18 mouse cellular contexts compared by ENCODE assay signal in genomic region chr1:92805836-92806235, GRCm38 (mm10).
"Had no signal": no experiment of that assay in that cellular context is flagged by ENCODE, and none has a peak within 500 bp of the region (broad histone marks: within the 10 kb centered on the region; RNA-seq: fewer than 3 reads in every experiment).

No protein-coding gene starts in this region.

- H3K4me3 ChIP-seq: liver, embryonic 15.5 days; lung, embryonic 15.5 days; midbrain, embryonic 10.5 days; myocyte; neural tube, embryonic 13.5 days; neural tube, embryonic 15.5 days had no signal

- DNase-seq: liver, postnatal 0 days; lung, adult 2 months; lung, postnatal 14 days; lung, postnatal 36 days; midbrain, embryonic 14.5 days; right cerebral cortex, postnatal 14 days; thymus, adult 18-20 months; thymus, postnatal 14 days; thymus, postnatal 36 days had no signal

- ATAC-seq: liver, postnatal 0 days; lung, postnatal 0 days; midbrain, embryonic 16.5 days had no signal

- H3K4me1 ChIP-seq: liver, embryonic 15.5 days; lung, embryonic 15.5 days; midbrain, embryonic 10.5 days; neural tube, embryonic 13.5 days; neural tube, embryonic 15.5 days had no signal

- H3K27ac ChIP-seq: liver, embryonic 15.5 days; lung, embryonic 15.5 days; macrophage; midbrain, embryonic 10.5 days; neural tube, embryonic 13.5 days; neural tube, embryonic 15.5 days had no signal
